Mouse (Mus musculus) kidney, embryonic 15.5 days (tissue): ENCODE data around the gene Poc5. TPM values are rescaled to one million over a fixed set of nuclear protein-coding genes. Genes with fewer than 3 reads are reported as not detected.

Experiments
- ATAC-seq: fragments of 200-750 bp; cut with Nextera tagmentation; replicated peaks from 2 replicates; pipeline ENCODE4 v1.8.0; 2017; ENCODE audit warnings: moderate TSS enrichment; ENCODE audit not compliant: low FRiP score
- H3K27ac ChIP-seq: fragments of 300-500 bp; sonication (generic); 2 replicates; pipeline ENCODE4 v1.5.1; 2015; ENCODE audit warnings: mild to moderate bottlenecking, inconsistent platforms
- H3K27me3 ChIP-seq: fragments of 300-500 bp; sonication (generic); 2 replicates; pipeline ENCODE4 v1.6.1; 2015; ENCODE audit warnings: inconsistent platforms
- H3K36me3 ChIP-seq: fragments of 300-500 bp; sonication (generic); 2 replicates; pipeline ENCODE4 v1.6.1; 2015; ENCODE audit warnings: inconsistent platforms
- H3K4me1 ChIP-seq: fragments of 300-500 bp; sonication (generic); 2 replicates; pipeline ENCODE4 v1.6.1; 2015; ENCODE audit warnings: inconsistent platforms
- H3K4me2 ChIP-seq: fragments of 300-500 bp; sonication (generic); 2 replicates; pipeline ENCODE4 v1.6.1; 2015; ENCODE audit warnings: moderate library complexity, mild to moderate bottlenecking, inconsistent platforms
- H3K4me3 ChIP-seq: fragments of 300-500 bp; sonication (generic); replicated peaks from 2 replicates; pipeline ENCODE4 v1.5.1; 2015; ENCODE audit warnings: mild to moderate bottlenecking, inconsistent platforms
- H3K9ac ChIP-seq: fragments of 300-500 bp; sonication (generic); 2 replicates; pipeline ENCODE4 v1.6.1; 2015; ENCODE audit warnings: mild to moderate bottlenecking, inconsistent platforms
- H3K9me3 ChIP-seq: fragments of 300-500 bp; sonication (generic); replicated peaks from 2 replicates; pipeline ENCODE4 v1.6.1; 2016; ENCODE audit warnings: inconsistent platforms
- WGBS: fragments of 180-500 bp; shearing (Covaris S2); methylation state at CpG from one replicate; pipeline ENCODE4 v1.1.7; 2015; ENCODE audit warnings: mixed read lengths; 5-methylcytosine and 5-hydroxymethylcytosine counted together
- polyA plus RNA-seq: library from polyadenylated mRNA; unstranded; fragments of >200 nt; fragmentation: Nextera tagmentation; extraction: Ambion mirVana; gene quantifications from 2 replicates; pipeline ENCODE4 v1.2.1, GENCODE M21; 2015

The Poc5 gene
- polyA plus RNA-seq, 1 experiment from 2014 or later = 11.9 TPM

- peaks cover 77% of the 10 kb centered on the region for H3K36me3 ChIP-seq
Observed at GRCm38 (mm10) chr13:96407040-96407439, 18.9 kb downstream of the Poc5 start.

DNA sequence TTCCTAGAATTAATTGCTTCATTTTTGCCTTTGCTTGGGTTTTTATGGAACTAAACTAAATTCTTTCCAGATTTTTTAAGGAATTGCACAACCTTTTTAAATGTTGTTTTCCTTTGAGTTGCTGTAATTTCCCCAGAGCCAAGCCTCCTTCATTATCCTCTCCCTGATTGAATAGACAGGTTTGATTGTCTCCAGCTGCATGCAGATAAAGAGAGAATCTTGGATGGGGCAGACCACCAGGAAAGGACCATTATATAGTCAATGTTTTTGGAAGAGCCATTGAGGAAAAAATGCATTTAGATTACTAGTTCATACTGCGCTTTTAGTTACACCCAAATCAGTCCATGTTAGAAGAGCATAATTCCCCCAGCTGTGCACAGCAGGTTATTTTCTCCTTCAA is 20.7 kb downstream of the Poc5 start:
- Histone ChIP-seq H3K4me3 (no peak overlapping the region), H3K27me3 (no peaks in the 10 kb centered on the region), H3K4me2 (no peak overlapping the region), H3K36me3 (peaks cover 75% of the 10 kb centered on the region), H3K4me1 (no peaks in the 10 kb centered on the region), H3K9me3 (no peaks in the 10 kb centered on the region), H3K9ac (no peak overlapping the region), H3K27ac (no peak overlapping the region)
- ATAC-seq = no peak
- 94% methylated on average over 1 of the region's 1 CpGs for WGBS

More at GRCm38 (mm10) chr13:96407040-96407439, 18.9 kb downstream of the Poc5 start:
- Histone ChIP-seq H3K4me3 (no peak overlapping the region), H3K9me3 (no peaks in the 10 kb centered on the region), H3K9ac (no peak overlapping the region), H3K4me1 (no peaks in the 10 kb centered on the region), H3K27me3 (no peaks in the 10 kb centered on the region), H3K4me2 (no peak overlapping the region), H3K27ac (no peak overlapping the region)
- no peak; the same call in 1 of the 2 replicates for ATAC-seq
- 77% methylated on average over 4 of the region's 4 CpGs for WGBS

GRCm38 (mm10) chr13:96414384-96414783 is 26.3 kb downstream of the Poc5 start:
- 93% methylated on average over 6 of the region's 6 CpGs for WGBS
- no peak overlapping the region for H3K9ac ChIP-seq

DNA sequence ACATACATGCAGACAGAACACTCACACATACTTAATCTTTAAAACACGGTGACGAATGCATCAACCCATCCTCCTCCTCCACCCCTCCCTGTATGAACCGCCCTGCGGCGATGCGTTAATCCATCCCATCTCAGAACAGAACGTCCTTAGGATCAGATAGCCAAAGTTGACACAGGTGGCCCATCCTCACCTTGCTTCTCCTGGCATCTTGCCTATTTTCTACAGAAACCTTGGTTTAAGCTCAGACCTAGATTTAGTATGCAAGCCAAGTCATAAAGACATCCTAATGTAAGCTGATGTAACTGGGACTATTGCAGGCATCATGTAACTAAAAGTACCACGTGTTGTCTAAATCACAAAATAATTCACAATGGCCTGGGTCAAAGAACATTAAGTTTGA is 28.3 kb downstream of the Poc5 start:
- WGBS = 81% methylated on average over 8 of the region's 8 CpGs

More at GRCm38 (mm10) chr13:96414384-96414783, 26.3 kb downstream of the Poc5 start:
- no peak for ATAC-seq
- no peak overlapping the region for H3K4me2 ChIP-seq
- peaks cover 76% of the 10 kb centered on the region for H3K36me3 ChIP-seq
- no peaks in the 10 kb centered on the region for H3K27me3 ChIP-seq
- no peaks in the 10 kb centered on the region for H3K9me3 ChIP-seq
- H3K4me3 ChIP-seq = no peak overlapping the region
- H3K27ac ChIP-seq = no peak overlapping the region
- H3K4me1 ChIP-seq = no peaks in the 10 kb centered on the region

GRCm38 (mm10) chr13:96417261-96417813 is 29.2 kb downstream of the Poc5 start:
- no peaks in the 10 kb centered on the region for H3K27me3 ChIP-seq
- peaks cover 54% of the 10 kb centered on the region for H3K36me3 ChIP-seq
- no peak overlapping the region for H3K27ac ChIP-seq
- H3K4me2 ChIP-seq = no peak overlapping the region
- no peaks in the 10 kb centered on the region for H3K9me3 ChIP-seq
- no peaks in the 10 kb centered on the region for H3K4me1 ChIP-seq
- no peak overlapping the region for H3K9ac ChIP-seq
- no peak overlapping the region for H3K4me3 ChIP-seq
- 75% methylated on average over 5 of the region's 5 CpGs for WGBS
- no peak for ATAC-seq

More for the DNA sequence above, 28.3 kb downstream of the Poc5 start:
- Histone ChIP-seq H3K27me3 (no peaks in the 10 kb centered on the region), H3K4me1 (no peaks in the 10 kb centered on the region), H3K9ac (no peak overlapping the region), H3K27ac (no peak overlapping the region), H3K36me3 (peaks cover 61% of the 10 kb centered on the region), H3K4me2 (no peak overlapping the region), H3K9me3 (no peaks in the 10 kb centered on the region), H3K4me3 (no peak overlapping the region)
- no peak for ATAC-seq

DNA sequence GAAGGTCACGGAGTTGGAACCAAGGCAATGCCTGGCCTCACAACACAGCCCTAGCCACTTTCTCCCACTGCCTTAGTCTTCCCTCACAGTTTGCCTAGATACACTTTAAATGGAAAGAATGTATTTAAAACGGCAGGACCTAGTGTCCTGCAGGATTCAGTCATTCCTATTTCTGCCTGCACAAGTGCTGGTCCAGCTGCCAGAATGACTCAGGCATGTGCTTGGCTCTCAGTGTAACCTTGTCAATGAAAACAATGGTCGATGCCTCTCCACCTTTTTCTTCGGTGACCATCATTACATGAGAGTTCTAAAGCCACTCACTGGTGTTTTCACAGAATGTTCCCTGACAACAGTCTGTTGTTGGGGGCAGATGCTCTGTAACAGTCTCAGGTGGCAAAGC is 30.4 kb downstream of the Poc5 start:
- H3K4me2 ChIP-seq = no peak overlapping the region
- no peaks in the 10 kb centered on the region for H3K4me1 ChIP-seq
- no peak overlapping the region for H3K9ac ChIP-seq
- no peaks in the 10 kb centered on the region for H3K27me3 ChIP-seq
- 92% methylated on average over 4 of the region's 4 CpGs for WGBS
- no peak overlapping the region for H3K27ac ChIP-seq
- no peak for ATAC-seq
- H3K36me3 ChIP-seq = peaks cover 47% of the 10 kb centered on the region
- no peak overlapping the region for H3K4me3 ChIP-seq
- H3K9me3 ChIP-seq = no peaks in the 10 kb centered on the region

DNA sequence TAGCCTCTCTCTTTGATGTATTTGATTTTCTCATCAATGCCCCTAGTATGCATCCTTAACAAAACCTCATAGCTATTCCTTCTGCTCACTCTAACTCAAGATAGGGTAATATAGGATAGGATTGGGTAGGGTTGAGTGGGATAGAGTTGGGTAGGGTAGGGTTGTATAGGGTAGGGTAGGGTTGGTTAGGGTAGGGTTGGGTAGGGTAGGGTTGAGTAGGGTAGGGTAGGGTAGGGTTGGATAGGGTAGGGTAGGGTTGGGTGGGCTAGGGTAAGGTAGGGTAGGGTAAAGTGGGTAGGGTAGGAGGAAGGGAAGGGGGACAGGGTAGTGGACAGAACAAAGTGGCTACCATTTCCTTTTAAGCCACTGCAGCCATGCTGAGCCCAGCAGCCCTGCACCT is 33.1 kb downstream of the Poc5 start:
- H3K27me3 ChIP-seq = no peaks in the 10 kb centered on the region
- no peaks in the 10 kb centered on the region for H3K9me3 ChIP-seq
- H3K9ac ChIP-seq = no peak overlapping the region
- no peak overlapping the region for H3K4me2 ChIP-seq
- ATAC-seq = no peak
- no peak overlapping the region for H3K27ac ChIP-seq
- no peaks in the 10 kb centered on the region for H3K4me1 ChIP-seq
- H3K36me3 ChIP-seq = peaks cover 20% of the 10 kb centered on the region
- no peak overlapping the region for H3K4me3 ChIP-seq

GRCm38 (mm10) chr13:96424496-96425274 is 36.6 kb downstream of the Poc5 start:
- Histone ChIP-seq H3K4me3 (no peak overlapping the region), H3K4me1 (no peaks in the 10 kb centered on the region), H3K4me2 (no peak overlapping the region), H3K27ac (no peak overlapping the region), H3K9ac (no peak overlapping the region), H3K9me3 (no peaks in the 10 kb centered on the region), H3K27me3 (no peaks in the 10 kb centered on the region), H3K36me3 (no peaks in the 10 kb centered on the region)
- ATAC-seq = no peak
- WGBS = 96% methylated on average over 12 of the region's 12 CpGs

DNA sequence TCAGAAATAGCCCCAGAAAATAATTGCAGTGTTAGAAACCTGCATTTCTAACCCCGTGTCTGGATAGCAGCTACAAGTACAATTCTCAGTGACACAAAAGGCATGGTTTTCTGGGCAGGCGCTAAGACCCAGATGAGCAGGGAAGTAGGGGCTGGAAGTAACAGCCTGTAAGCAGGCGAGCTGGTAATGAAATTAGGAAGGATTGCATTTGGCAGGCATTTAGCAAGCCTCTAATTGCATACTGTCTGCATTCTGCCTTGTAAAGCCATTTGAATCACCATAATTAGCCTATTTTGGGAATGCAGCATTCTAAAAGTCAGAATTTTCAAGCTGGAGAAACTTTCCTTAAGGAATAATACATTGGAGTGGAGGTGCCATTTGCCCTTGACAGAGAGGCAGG is 38.0 kb downstream of the Poc5 start:
- no peaks in the 10 kb centered on the region for H3K36me3 ChIP-seq
- H3K9me3 ChIP-seq = no peaks in the 10 kb centered on the region
- no peak overlapping the region for H3K4me3 ChIP-seq
- no peak overlapping the region for H3K4me2 ChIP-seq
- H3K9ac ChIP-seq = no peak overlapping the region
- H3K27me3 ChIP-seq = no peaks in the 10 kb centered on the region
- WGBS = 36% methylated on average over 3 of the region's 3 CpGs
- no peaks in the 10 kb centered on the region for H3K4me1 ChIP-seq
- H3K27ac ChIP-seq = no peak overlapping the region
- ATAC-seq = no peak

DNA sequence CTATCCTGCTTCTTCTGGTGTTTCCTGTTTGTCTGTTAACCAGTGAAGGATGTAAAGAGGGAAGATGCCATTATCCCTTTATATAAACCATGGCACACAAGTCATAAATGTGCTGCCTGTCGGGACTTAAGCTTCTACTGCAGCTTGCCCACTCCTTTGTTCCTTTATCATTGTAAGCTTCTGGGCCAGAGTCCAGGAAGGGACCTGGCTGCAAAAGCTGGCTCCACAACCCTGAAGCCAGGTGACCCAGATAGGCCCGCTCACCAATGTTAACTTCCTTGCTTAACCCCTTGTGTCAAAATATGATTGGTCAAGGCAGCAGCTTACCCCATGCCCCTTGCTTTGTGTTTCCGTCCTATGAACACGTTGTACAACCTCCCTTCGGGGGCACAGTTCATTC is 40.4 kb downstream of the Poc5 start:
- no peak overlapping the region for H3K4me2 ChIP-seq
- no peaks in the 10 kb centered on the region for H3K36me3 ChIP-seq
- H3K4me3 ChIP-seq = no peak overlapping the region
- H3K9me3 ChIP-seq = no peaks in the 10 kb centered on the region
- peaks cover 18% of the 10 kb centered on the region for H3K4me1 ChIP-seq
- ATAC-seq = no peak
- no peaks in the 10 kb centered on the region for H3K27me3 ChIP-seq
- H3K27ac ChIP-seq = no peak overlapping the region
- H3K9ac ChIP-seq = no peak overlapping the region
- 77% methylated on average over 5 of the region's 5 CpGs for WGBS

DNA sequence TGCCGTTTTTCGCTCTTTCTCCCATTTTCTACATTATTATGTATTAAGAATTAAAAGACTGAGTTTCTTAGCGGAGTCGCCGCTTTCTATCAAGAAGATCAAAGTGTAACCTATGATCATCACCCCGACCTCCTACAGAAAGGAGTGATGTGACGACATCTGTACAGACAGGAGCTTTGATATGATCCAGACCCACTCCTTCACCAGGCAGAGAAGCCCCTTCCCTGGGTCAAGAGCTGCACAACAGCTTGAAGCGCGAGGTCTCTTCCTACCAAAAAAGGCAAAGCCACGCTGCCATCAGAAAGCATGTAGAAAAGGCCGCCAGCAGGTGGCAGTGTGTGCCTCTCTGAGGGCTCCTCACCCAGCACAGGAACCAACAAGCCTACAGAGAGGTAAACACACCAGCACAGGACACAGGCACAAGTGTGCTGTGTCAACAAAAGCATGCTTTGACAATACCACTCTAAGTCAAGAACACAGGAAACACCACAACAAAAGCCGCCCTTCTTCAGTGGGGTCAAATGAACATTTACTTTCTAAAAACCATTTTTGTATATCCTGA is 43.6 kb downstream of the Poc5 start:
- H3K4me2 ChIP-seq = no peak overlapping the region
- 38% methylated on average over 12 of the region's 12 CpGs for WGBS
- no peak overlapping the region for H3K4me3 ChIP-seq
- peaks cover 44% of the 10 kb centered on the region for H3K4me1 ChIP-seq
- no peak overlapping the region; the same call in 1 of the 2 replicates for H3K27ac ChIP-seq
- ATAC-seq = peak; percentile 79
- no peak overlapping the region for H3K9ac ChIP-seq
- H3K36me3 ChIP-seq = no peaks in the 10 kb centered on the region
- H3K9me3 ChIP-seq = no peaks in the 10 kb centered on the region
- no peaks in the 10 kb centered on the region for H3K27me3 ChIP-seq

GRCm38 (mm10) chr13:96432376-96432811 is 44.3 kb downstream of the Poc5 start:
- ATAC-seq = peak; percentile 69
- no peaks in the 10 kb centered on the region for H3K27me3 ChIP-seq
- no peak overlapping the region for H3K4me2 ChIP-seq
- no peak overlapping the region for H3K9ac ChIP-seq
- peaks cover 44% of the 10 kb centered on the region for H3K4me1 ChIP-seq
- H3K4me3 ChIP-seq = no peak overlapping the region
- WGBS = 37% methylated on average over 3 of the region's 3 CpGs
- H3K36me3 ChIP-seq = no peaks in the 10 kb centered on the region
- peak overlapping the region; percentile 78 for H3K27ac ChIP-seq
- H3K9me3 ChIP-seq = no peaks in the 10 kb centered on the region
